Mouse (Mus musculus): ENCODE results near the gene Sox10.

DNA sequence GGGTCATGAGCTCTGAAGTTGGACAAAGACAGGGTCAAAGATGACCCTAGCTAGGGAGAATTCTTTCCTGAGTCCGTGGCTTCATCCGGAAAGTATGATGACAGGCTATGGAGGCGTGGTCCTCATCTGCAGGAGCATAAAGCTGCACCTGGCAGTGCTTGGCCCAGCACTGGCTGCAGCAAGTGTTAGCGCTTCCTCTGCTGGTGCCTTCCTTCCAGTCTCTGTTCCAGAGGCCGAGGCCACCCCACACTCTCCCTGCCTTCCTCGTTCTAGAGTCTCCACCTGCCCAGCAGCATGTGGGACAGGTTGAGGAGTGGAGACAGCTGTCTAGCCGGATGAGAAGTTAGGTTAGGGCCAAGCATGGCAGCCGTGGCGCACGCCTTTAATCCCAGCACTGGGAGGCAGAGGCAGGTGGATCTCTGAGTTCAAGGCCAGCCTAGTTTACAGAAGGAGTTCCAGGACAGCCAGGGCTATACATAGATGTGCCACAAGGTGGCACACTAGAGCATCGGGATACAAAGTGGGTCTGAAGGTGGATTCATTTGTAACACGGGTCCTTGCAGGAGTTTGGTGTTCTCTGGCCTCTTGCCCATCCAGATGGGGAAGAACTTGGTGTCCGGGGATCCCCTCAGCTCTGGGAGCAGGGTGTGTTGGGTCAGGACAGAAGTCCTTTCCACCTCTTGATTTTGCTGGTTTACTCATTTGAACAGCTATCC, 38.7 kb downstream of the Sox10 start:
- TF ChIP-seq POLR2A (IDR thresholded peaks at IDR 0.05; ENCODE audit: insufficient read length, low read depth) (no peak), E2F4 (IDR thresholded peaks at IDR 0.05; ENCODE audit: insufficient read depth) (no peak), MAX (IDR thresholded peaks at IDR 0.05; ENCODE audit: low read depth) (no peak), TCF12 (IDR thresholded peaks at IDR 0.05; ENCODE audit: insufficient read depth, poor library complexity, severe bottlenecking) (no peak), POLR2AphosphoS2 (IDR thresholded peaks at IDR 0.05; ENCODE audit: insufficient read length, low read depth) (no peak), MYOG (IDR thresholded peaks at IDR 0.05; ENCODE audit: control insufficient read depth in 1 of 3, insufficient read depth in 1 of 3, insufficient read length in 2 of 3, low read depth in 2 of 3) (peak in 1 of 3 experiments; percentile 51), SRF (IDR thresholded peaks at IDR 0.05; ENCODE audit: control insufficient read depth, insufficient read length, low read depth) (no peak), MYOD1 (IDR thresholded peaks at IDR 0.05; ENCODE audit: control insufficient read depth in 1 of 3, insufficient read length in 2 of 3, low read depth in 2 of 3) (peak in 2 of 3 experiments; percentile 11 to 66), REST (IDR thresholded peaks at IDR 0.05; ENCODE audit: insufficient read depth, insufficient read length) (no peak), CEBPB (IDR thresholded peaks at IDR 0.05; ENCODE audit: insufficient read depth, poor library complexity, severe bottlenecking) (no peak)

All from myocyte (in vitro differentiated cells).